Mouse (Mus musculus) MEL (cell line): Measurements from ENCODE around the gene Cbln1. TPM values are rescaled to one million over a fixed set of nuclear protein-coding genes. Genes with fewer than 3 reads are reported as not detected.

Source experiments
- DNase-seq: peaks from one replicate; pipeline ENCODE4 v3.0.0; 2011; ENCODE audit warnings: low read depth, low spot score
- H3K27ac ChIP-seq: 2 replicates; pipeline ENCODE4 v1.5.1; 2012; ENCODE audit warnings: low read depth, mild to moderate bottlenecking, control low read depth, low read length, moderate library complexity; ENCODE audit not compliant: control insufficient read depth
- H3K27me3 ChIP-seq, 2 experiments: fragments of 150-350 bp in 1 of 2; sonication (generic) in 1 of 2; 2 replicates each; pipeline ENCODE4 v1.6.1; 2012; ENCODE audit warnings: low read length in 2 of 2, mild to moderate bottlenecking in 2 of 2, improper control_type of control experiment in 1 of 2, moderate library complexity in 1 of 2; ENCODE audit not compliant: insufficient read depth in 2 of 2, control insufficient read depth in 1 of 2
- H3K36me3 ChIP-seq, 2 experiments: 2 replicates each; pipeline ENCODE4 v1.6.1; 2012 to 2014; ENCODE audit warnings: low read length in 2 of 2, improper control_type of control experiment in 1 of 2, inconsistent platforms in 1 of 2, mild to moderate bottlenecking in 1 of 2; ENCODE audit not compliant: insufficient read depth in 2 of 2, control insufficient read depth in 1 of 2
- H3K4me1 ChIP-seq, 2 experiments: fragments of 150-350 bp in 1 of 2; sonication (generic) in 1 of 2; 2 replicates each; pipeline ENCODE4 v1.6.1; 2012; ENCODE audit warnings: low read length in 2 of 2, improper control_type of control experiment in 1 of 2, mild to moderate bottlenecking in 1 of 2; ENCODE audit not compliant: insufficient read depth in 2 of 2, control insufficient read depth in 1 of 2
- H3K4me3 ChIP-seq, 2 experiments: fragments of 150-350 bp in 1 of 2; sonication (generic) in 1 of 2; 2 replicates each; pipeline ENCODE4 v1.5.1; 2012; ENCODE audit warnings: low read depth in 2 of 2, low read length in 2 of 2, mild to moderate bottlenecking in 2 of 2, moderate library complexity in 2 of 2, control low read depth in 1 of 2, improper control_type of control experiment in 1 of 2; ENCODE audit not compliant: control insufficient read depth in 1 of 2, insufficient read depth in 1 of 2
- H3K79me2 ChIP-seq: 2 replicates; pipeline ENCODE4 v1.6.1; 2012; ENCODE audit warnings: mild to moderate bottlenecking, low read length, moderate library complexity; ENCODE audit not compliant: control insufficient read depth, poor library complexity, insufficient read depth
- H3K9ac ChIP-seq: 2 replicates; pipeline ENCODE4 v1.6.1; 2012; ENCODE audit warnings: low read depth, mild to moderate bottlenecking, control low read depth, low read length, moderate library complexity; ENCODE audit not compliant: control insufficient read depth, poor library complexity, severe bottlenecking
- H3K9me3 ChIP-seq: fragments of 150-350 bp; sonication (generic); replicated peaks from 2 replicates; pipeline ENCODE4 v1.6.1; 2012; ENCODE audit warnings: mild to moderate bottlenecking, low read length, improper control_type of control experiment, moderate library complexity; ENCODE audit not compliant: insufficient read depth
- BHLHE40 ChIP-seq: IDR thresholded peaks from 2 replicates; pipeline ENCODE4 v1.6.1; 2012; ENCODE audit warnings: low read depth, mild to moderate bottlenecking, inconsistent platforms, low read length, improper control_type of control experiment, borderline replicate concordance
- CTCF ChIP-seq, 3 experiments: IDR thresholded peaks in 2 of 3; conservative IDR thresholded peaks in 1 of 3; 2 replicates each; pipeline ENCODE4 v1.5.1; 2011 to 2012; ENCODE audit warnings: low read length in 3 of 3, low read depth in 2 of 3, mild to moderate bottlenecking in 2 of 3, improper control_type of control experiment in 1 of 3, inconsistent platforms in 1 of 3, mixed read lengths in 1 of 3, moderate library complexity in 1 of 3; ENCODE audit not compliant: control insufficient read depth in 1 of 3, insufficient read depth in 1 of 3, poor library complexity in 1 of 3, severe bottlenecking in 1 of 3
- EP300 ChIP-seq, 2 experiments: IDR thresholded peaks; 2 replicates each; pipeline ENCODE4 v1.6.1; 2011; ENCODE audit warnings: improper control_type of control experiment in 2 of 2, low read length in 2 of 2, low read depth in 1 of 2, mild to moderate bottlenecking in 1 of 2
- GATA1 ChIP-seq: IDR thresholded peaks from 2 replicates; pipeline ENCODE4 v1.6.1; 2011; ENCODE audit warnings: low read depth, low read length, improper control_type of control experiment
- JUND ChIP-seq: IDR thresholded peaks from 2 replicates; pipeline ENCODE4 v1.6.1; 2011; ENCODE audit warnings: low read depth, mild to moderate bottlenecking, improper control_type of control experiment, low read length
- MAFK ChIP-seq: IDR thresholded peaks from 2 replicates; pipeline ENCODE4 v1.6.1; 2011; ENCODE audit warnings: low read depth, mild to moderate bottlenecking, low read length, improper control_type of control experiment, borderline replicate concordance
- MEF2A ChIP-seq: IDR thresholded peaks from 2 replicates; pipeline ENCODE4 v1.6.1; 2014; ENCODE audit warnings: low read depth, mild to moderate bottlenecking, inconsistent platforms, low read length, improper control_type of control experiment; ENCODE audit not compliant: poor library complexity, insufficient replicate concordance, severe bottlenecking; ENCODE audit errors: extremely low read depth
- MYC ChIP-seq: IDR thresholded peaks from 2 replicates; pipeline ENCODE4 v1.6.1; 2011; ENCODE audit warnings: low read depth, mild to moderate bottlenecking, low read length, improper control_type of control experiment, moderate library complexity
- POLR2AphosphoS5 ChIP-seq: IDR thresholded peaks from 2 replicates; pipeline ENCODE4 v1.6.1; 2012; ENCODE audit warnings: low read depth, borderline replicate concordance, mild to moderate bottlenecking, inconsistent platforms, low read length, moderate library complexity, mixed read lengths
- RAD21 ChIP-seq: IDR thresholded peaks from 2 replicates; pipeline ENCODE4 v1.6.1; 2011; ENCODE audit warnings: mild to moderate bottlenecking, low read depth, low read length, improper control_type of control experiment
- SIN3A ChIP-seq: IDR thresholded peaks from 2 replicates; pipeline ENCODE4 v1.6.1; 2012; ENCODE audit warnings: low read length, improper control_type of control experiment, inconsistent platforms
- USF2 ChIP-seq, 2 experiments: IDR thresholded peaks; 2 replicates each; pipeline ENCODE4 v1.6.1; 2011 to 2012; ENCODE audit warnings: improper control_type of control experiment in 2 of 2, low read length in 2 of 2, borderline replicate concordance in 1 of 2, inconsistent platforms in 1 of 2, low read depth in 1 of 2, mild to moderate bottlenecking in 1 of 2; ENCODE audit not compliant: insufficient read depth in 1 of 2
- polyA plus RNA-seq, 2 experiments: library from polyadenylated mRNA; stranded (reverse) in 1 of 2; unstranded in 1 of 2; fragments of >175 nt in 1 of 2; fragments of >200 nt in 1 of 2; gene quantifications; 2 replicates each; pipeline versions ENCODE4 v1.2.1 to v1.2.4; 2012; ENCODE audit warnings: low replicate concordance in 2 of 2, low read depth in 1 of 2; ENCODE audit not compliant: insufficient read length in 2 of 2, insufficient read depth in 1 of 2, missing spikeins in 1 of 2
- total RNA-seq: library from RNA; depleted of rRNA; stranded (reverse); fragments of 300-350 nt; gene quantifications from 2 replicates; pipeline ENCODE4 v1.2.3, GENCODE M21; 2012

Gene Cbln1
- total and polyA plus RNA-seq, 3 experiments = not detected

- no peaks in the 10 kb centered on the region for H3K27me3 ChIP-seq
Measured at GRCm38 (mm10) chr8:87489841-87490415, 17.5 kb upstream of the Cbln1 start.

GRCm38 (mm10) chr8:87481396-87481795 is 9.0 kb upstream of the Cbln1 start:
- Histone ChIP-seq H3K27ac (no peak overlapping the region), H3K79me2 (no peaks in the 10 kb centered on the region), H3K9me3 (no peaks in the 10 kb centered on the region), H3K36me3 (no peaks in the 10 kb centered on the region), H3K4me1 (no peaks in the 10 kb centered on the region), H3K27me3 (no peaks in the 10 kb centered on the region), H3K9ac (no peak overlapping the region), H3K4me3 (no peak overlapping the region)
- no peak for TF ChIP-seq RAD21
- TF ChIP-seq POLR2AphosphoS5 = no peak
- no peak for DNase-seq

More at GRCm38 (mm10) chr8:87489841-87490415, 17.5 kb upstream of the Cbln1 start:
- H3K36me3 ChIP-seq = no peaks in the 10 kb centered on the region
- H3K79me2 ChIP-seq = no peaks in the 10 kb centered on the region
- no peaks in the 10 kb centered on the region for H3K9me3 ChIP-seq
- DNase-seq = no peak
- no peaks in the 10 kb centered on the region for H3K4me1 ChIP-seq
- H3K9ac ChIP-seq = no peak overlapping the region
- H3K27ac ChIP-seq = no peak overlapping the region
- TF ChIP-seq BHLHE40 (no peak), RAD21 (no peak), MAFK (no peak), GATA1 (no peak), JUND (no peak)
- H3K4me3 ChIP-seq = no peak overlapping the region

- Histone ChIP-seq H3K27me3 (no peaks in the 10 kb centered on the region), H3K4me3 (no peak overlapping the region), H3K27ac (no peak overlapping the region), H3K9ac (no peak overlapping the region), H3K4me1 (no peaks in the 10 kb centered on the region), H3K79me2 (no peaks in the 10 kb centered on the region), H3K36me3 (no peaks in the 10 kb centered on the region), H3K9me3 (no peaks in the 10 kb centered on the region)
- TF ChIP-seq SIN3A = no peak
- no peak for TF ChIP-seq EP300 (IDR thresholded peaks at IDR 0.05; ENCODE audit: low read depth in 1 of 2, low read length in 2 of 2)
- TF ChIP-seq USF2 (IDR thresholded peaks at IDR 0.05; ENCODE audit: borderline replicate concordance in 1 of 2, insufficient read depth in 1 of 2, low read depth in 1 of 2, low read length in 2 of 2) = no peak
- TF ChIP-seq MEF2A = no peak
- TF ChIP-seq MYC = no peak
- TF ChIP-seq CTCF (IDR thresholded peaks at IDR 0.05 in 2 of 3, conservative IDR thresholded peaks at IDR 0.05 in 1 of 3; ENCODE audit: control insufficient read depth in 1 of 3, insufficient read depth in 1 of 3, low read depth in 2 of 3, low read length in 3 of 3, poor library complexity in 1 of 3, severe bottlenecking in 1 of 3) = no peak
- no peak for DNase-seq
Measured at GRCm38 (mm10) chr8:87478221-87478620, 5.8 kb upstream of the Cbln1 start.
